Mouse (Mus musculus): ENCODE measurements at regions not wholly inside any gene's neighbourhood (a gene's known extent, or its start where the extent isn't known, plus 50 kb on each side); places are given as distances from the start of the nearest gene placed in this dataset.

DNA sequence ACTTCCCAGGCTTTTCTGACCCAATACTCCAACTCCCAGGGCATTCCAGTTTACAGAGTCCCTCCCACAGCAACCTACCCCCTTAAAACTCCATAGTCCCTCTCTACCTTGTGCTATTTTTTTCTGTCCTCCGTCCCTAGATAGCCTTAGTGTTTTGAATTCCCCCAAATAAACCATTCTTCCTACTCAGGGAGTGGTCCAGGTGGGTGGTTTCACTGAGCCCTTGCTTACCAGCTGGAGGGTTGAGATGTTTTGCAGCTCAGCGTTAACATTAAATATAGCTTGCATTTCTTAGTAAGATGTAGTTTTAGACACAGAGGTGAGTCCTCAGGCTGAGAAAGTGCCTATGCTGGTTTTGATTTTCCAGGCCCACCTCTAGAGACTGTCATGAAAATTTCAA is 313.0 kb downstream of the Bmper start:
- no peak for DNase-seq

DNA sequence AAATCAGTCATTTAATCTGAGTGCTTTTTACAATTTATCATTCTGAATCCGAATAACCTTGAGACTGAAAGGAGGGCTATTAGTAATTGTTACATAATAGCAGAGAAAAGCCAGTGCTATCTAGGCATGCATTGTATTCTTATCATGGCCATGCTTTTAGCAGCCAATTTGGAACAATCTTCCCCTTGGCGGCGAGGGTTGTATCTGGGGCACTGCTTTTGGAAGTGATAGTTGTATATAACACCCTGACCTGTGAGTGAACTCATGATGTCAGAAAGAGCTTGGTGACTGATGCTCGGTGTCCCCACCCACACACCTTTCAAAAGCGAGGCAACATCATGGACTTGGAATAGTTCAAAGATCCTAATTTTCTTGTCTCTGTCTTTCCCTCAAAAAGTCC is 315.2 kb downstream of the Bmper start:
- DNase-seq = peak; percentile 22 to 47

DNA sequence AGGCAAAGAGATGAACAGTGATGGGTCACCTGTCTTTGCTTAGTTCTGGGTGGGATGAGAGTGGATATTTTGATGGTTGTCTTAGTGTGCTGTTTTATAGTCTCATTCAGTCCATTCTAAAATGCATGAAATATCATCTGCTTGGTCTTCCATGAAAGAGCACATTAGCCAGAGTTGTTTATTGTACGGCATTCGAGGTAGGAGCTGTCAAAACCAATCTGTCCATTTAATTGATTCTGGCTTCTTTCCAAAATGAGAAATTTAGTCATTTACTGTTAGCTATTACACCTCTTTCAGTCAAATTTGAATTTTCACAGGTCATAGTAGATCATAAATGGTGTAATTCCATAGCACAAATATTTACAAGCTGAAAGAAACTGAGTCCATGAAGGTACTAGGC is 328.8 kb downstream of the Bmper start:
- DNase-seq = no peak

DNA sequence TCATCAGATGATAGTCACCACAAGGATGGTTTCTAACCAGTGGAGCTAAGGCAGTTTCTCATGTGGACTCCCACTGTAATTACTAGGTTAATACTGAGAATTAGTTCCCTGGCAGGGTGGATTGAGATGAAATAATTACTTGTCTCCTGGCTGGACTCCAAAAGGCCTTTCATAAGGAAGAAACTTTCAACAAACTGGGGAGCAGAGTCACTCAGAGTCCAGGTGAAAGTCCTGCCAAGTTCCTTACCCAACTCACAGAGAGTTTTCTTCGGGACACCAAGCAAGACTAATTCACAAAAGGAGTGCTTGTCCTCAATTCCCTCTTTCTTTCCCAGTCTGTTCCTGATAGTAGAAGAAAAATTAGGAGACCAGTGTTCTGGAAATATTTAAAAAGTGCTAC is 330.9 kb downstream of the Bmper start:
- no peak for DNase-seq

DNA sequence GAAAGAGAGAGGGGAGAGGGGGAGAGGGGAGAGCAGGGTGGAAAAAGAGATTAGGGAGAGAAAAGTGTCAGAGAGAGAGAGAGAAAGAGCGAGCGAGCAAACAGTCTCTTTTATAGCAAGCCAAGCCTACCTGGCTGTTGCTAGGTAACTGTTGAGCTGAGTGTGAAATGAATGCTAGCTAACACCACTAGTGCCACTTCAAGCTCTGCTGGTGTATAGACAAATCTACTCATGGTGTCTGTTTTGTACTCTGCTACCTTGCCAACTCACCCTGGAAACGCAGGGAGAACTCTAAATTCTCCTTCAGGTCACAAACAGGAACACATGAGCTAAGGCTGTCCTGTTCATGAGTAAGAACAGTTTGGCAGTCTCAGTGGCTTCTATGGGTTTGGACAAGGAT is 334.7 kb downstream of the Bmper start:
- no peak for DNase-seq

DNA sequence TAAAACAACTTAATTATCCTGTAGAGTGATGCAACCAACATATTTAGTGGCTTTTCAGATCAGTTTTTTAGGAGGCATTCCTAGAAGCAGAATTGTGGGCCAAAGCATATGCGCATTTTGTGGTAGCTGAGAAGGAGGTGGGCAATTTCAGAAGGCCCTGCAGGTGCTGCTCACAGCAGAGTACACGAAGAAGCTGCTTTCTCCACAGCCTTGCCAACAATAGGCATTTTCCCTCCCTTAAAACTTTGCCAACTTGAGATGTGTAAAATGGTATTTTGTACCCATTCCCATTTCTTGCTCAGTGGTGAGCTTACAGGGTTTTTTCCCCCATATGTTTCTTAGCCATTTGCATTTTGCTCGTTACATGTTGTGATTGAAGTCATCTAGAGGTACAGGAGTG is 339.0 kb downstream of the Bmper start:
- DNase-seq = no peak

DNA sequence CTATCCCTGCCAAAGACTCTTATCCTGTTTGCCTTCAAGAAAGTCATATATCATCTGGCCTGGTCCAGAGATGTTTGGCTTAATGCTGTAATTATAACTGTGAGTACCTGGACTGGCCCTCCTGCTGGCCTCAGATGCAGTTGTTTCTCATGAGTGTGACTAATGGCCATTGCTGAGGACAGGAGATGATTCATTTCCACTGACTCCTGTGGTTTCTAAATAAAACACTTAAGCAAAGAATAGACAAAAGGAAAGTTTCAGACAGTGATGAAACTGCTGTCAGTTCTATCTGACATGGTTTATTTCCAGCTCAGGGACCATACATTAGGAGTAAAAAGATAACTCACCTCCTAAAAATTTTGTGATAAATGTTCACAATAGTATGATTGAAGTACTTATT is 344.2 kb downstream of the Bmper start:
- peak in 1 of 2 experiments; percentile 11 for DNase-seq

DNA sequence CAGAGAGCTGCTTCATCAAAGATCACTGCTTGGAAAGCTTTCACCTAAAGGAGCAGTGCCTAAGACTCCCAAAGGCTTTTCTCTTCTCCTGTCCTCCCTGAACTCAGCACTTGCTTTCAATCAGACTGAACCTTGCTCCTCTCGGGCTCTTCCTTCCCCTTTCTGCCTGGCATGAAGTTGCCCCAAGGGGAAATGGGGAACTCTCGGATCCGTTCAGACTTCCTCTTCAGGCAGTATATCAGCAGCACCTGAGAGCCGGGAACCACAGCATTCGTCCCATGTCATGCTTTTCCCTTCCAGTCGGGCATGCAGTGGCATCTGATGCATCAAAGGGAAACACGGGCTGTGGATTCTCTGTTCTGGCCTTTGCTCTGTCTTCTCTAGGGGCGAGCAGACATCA is 347.3 kb downstream of the Bmper start:
- no peak for DNase-seq

DNA sequence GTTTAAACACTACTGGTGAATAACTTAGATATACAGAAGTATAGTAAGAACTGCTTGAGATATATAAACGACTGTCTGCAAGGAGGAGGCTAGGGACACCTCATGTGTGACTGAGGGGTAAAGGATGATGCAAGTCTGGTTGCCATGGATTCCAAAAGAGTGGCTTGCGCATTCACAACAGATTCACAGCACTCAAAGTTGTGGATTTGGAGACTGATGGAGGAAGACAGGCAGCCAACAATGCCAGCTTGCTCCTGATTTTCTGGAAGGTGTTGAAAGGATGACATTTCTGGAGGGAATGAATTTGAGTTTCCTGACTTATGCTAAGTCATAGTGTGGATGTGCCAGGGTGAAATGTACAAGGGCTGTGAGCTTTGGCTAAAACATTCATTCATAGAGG is 353.4 kb downstream of the Bmper start:
- no peak for DNase-seq

DNA sequence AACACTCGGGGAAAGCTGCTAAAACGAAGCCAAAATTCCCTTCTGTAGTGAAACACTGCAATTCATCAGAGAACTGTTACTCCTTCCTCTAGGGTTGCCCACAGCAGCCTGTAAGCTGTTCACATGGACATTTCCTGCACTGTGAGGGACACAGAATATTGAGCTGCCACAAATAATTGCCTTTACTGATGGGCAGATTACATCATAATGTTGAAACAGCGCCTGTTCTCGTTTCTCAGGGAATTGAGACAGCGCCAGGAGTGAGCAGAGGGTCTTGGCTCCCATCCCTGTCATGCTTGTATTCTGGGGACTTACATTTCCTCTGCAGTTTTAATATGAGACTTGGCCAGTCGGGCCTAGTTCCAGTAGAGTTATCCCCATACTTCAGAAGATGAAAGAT is 357.3 kb downstream of the Bmper start:
- no peak for DNase-seq

DNA sequence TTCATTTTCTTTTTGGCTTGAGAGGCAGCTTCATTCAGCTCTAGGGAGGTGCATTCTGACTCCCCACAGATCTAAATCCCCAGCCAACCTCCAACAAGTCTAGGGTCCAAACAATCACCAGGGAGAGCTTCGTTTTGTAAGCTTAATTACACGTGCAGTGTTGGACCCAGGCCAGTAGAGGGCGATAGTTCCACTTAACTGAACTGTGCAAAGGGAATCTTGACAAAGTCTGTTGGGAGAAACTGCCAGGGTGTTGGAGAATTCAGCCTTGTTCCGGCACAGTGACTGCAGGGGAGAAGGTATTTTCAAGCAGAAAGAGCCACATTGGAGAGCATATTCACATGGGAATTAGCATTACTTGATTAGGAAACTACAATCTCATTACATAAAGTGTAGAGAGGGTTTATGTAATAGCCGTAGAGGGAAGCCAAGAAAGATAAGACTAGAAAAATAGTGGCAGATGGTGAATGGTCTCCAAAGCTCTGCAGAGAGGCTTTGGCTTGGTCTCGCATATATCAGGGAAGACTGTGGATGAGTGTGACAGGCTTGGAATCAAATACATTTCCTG is 358.2 kb downstream of the Bmper start:
- DNase-seq = peak; percentile 76 to 77

DNA sequence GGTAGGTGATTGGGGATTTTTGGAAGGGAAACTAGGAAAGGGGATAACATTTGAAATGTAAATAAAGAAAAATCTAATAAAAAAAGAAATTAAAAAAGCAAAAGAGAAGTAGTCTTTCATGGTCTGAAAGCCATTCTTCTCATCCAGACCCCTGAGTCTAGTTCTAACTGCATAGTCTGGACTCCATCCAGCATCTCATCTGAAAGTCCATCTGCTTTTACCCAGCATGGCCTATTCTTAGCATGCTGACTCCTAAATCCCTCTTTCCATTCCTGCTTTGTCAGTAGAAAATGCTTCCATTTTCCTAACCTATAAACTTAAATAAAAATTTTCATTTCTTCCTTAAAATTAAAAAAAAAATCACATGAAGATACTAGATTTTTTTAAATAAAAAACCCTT is 361.7 kb downstream of the Bmper start:
- no peak for DNase-seq

DNA sequence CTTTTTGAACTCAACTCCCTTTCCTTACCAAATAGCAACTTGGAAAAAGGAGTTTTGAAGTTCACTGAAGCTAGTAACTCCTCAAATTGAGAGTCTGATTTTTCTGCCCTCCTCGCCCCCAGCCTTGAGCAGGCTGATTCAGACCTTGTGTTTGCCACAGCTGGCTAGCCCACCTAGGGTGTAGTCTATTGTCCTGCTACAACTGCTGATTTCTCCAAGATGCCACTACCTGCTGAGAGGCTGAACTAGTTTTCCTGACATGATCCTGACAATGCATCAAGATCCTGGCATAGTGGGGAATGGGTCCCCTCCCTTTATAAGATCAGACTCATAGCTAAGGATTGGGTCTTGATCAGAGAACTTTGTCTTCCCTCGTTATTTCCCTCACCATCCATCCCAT is 366.1 kb downstream of the Bmper start:
- no peak for DNase-seq

DNA sequence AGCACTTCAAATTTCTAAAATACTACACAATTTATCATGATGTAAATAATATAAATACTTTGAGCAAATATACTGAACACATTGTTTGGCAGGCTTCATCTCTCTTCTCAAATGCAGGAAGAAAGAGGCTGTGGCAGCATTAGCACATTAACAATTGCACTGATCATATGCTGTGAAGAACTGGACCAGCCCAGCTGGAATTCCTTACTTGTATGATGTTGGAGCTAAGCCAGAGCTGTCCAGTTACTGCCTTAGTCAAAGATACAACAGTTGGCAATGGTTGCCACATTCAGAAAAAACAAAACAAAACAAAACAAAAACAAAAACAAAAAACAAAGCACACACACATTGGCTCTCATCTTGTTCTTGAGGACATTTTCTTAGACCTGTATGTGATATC is 369.0 kb downstream of the Bmper start:
- DNase-seq = no peak

DNA sequence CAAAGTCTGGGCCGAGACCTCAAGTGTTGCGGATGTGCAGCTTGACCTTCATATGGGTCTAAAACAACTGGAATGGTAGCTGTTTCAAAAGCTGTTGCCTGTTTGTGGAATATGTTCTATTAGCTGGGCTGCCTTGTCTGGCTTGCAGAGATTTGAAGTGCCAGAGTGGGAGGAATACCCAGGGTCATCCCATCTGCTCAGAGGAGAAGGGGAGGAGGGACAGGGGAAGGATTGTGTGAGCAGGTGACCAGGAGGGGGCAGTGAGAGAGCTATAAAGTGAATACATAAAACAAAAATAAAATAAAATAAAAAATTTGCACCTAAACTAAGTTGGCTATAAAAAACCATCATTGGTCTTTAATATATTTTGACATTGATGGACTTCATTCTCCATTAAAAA is 377.7 kb downstream of the Bmper start:
- no peak for DNase-seq

Data from adrenal gland, postnatal 36 days (tissue).